Mouse (Mus musculus): ENCODE results near the gene Rab7b. TPM values are rescaled to one million over a fixed set of nuclear protein-coding genes. Genes with fewer than 3 reads are reported as not detected.

The Rab7b gene
- total RNA-seq, 2 experiments from 2014 or later, result 2.9 to 3.4 TPM

DNA sequence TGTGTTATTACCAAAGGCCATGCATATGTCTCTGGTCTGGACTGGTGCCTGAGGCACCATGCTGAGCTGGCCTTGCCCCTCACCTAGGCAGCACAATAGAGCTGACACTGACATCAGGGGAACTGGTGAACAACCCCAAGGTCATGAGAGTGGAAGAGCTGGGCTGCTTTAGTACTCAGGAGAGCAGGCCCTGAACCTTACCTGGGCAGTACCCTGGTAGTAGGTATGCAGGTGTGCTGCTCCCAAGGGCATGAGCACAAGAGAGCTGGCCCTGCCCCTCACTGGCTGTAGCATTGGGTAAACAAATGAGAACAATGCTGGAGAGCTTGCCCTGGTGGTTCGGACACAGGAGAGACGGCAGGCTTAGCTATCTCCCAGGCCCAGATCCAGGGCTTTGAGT lies 6.8 kb downstream of the Rab7b start:
- no peak for DNase-seq

DNA sequence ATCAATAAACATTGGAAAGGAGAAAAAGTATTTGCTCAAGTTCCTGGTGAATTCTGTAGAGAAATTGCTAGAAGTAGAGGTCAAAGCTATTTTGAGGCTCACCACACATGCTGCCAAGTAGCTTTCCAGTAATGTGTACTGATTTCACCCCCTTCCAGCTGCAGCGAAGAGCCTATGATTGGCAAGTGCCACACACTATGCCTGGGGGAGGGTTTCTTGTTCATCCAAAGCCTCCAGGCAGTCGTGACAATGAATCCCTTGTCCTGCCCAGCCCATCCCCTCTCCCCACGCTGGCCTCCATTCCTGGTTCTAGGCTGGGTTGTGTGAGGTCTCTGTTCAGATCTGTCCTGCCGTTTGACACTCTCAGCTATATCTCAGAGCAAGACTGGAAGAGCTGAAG lies 7.8 kb downstream of the Rab7b start:
- DNase-seq, result peak in 1 of 2 experiments; percentile 33

DNA sequence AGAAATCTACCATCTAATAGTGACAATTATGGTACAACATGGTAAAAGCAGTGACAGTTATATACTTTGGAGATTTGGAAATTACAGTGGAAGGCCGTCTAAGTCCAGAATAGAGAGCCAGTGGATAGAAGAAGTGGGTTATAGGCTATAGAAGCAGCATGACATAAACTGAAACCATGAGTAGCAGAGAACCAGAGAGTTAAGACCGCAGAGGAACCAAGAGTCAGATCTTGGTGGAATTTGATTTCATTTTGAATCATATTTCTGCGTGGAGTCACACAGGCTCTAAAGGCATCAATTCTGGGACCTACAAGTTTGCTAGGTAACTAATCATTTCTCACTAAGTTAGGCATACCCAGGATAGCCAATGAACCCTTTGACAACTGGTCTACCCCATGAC lies 10.3 kb downstream of the Rab7b start:
- DNase-seq, result no peak

DNA sequence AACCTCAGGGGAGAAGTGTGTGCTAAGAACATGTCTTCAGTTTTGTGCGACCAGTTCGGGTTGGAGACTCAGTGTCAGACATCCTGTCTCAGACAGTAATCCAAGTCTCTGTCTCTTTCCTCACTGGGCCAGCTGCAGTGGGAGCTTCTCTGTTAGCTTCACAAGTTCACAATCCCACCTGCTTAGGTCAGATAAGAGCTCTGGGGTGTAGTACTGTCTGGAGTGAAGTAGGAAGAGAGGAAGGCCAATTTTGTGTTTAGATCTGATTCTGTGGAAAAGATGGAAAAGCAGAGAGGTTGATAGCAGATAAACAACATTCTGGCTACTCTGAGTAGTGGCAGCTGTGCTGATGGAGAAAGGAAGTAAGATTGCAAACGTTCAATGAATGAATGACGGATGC lies 11.1 kb downstream of the Rab7b start:
- no peak for DNase-seq

DNA sequence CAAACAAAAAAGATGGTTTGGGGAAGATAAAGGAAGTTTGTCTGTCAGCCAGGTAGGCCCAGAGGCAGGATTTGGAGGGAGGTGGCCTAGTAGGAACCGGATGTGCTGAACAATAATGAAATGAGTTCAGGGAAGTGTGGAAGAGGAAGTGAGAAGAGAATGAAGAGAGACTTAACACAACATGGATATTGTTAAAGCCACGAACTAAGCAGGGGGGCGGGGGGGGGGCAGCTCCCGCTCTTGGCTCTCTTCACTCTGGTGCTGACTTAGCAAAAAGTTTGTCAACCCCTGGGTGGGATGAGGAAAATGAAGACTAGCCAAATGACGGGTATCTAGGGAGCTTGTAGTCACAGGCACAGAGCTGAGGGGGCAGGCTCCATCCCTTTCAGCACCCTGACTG lies 12.0 kb downstream of the Rab7b start:
- no peak for DNase-seq

DNA sequence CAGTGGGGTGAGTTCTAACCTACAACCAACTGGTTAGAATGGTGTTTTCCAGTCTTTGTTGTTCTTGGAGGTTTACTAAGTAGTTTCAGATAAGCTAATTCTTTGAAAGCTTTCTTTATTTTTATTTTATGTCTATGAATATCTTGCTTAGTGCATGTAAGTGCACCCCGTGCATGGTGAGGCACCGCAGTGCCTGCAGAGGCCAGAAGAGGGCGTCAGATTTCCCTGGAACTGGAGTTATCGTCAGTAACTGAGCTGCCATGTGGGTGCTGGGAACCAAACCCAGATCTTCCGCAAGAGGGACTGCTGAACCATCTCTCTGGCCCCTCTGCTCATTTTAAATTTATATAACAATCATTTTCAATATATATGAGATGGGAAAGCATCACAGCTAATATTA lies 12.9 kb downstream of the Rab7b start:
- DNase-seq, result no peak

DNA sequence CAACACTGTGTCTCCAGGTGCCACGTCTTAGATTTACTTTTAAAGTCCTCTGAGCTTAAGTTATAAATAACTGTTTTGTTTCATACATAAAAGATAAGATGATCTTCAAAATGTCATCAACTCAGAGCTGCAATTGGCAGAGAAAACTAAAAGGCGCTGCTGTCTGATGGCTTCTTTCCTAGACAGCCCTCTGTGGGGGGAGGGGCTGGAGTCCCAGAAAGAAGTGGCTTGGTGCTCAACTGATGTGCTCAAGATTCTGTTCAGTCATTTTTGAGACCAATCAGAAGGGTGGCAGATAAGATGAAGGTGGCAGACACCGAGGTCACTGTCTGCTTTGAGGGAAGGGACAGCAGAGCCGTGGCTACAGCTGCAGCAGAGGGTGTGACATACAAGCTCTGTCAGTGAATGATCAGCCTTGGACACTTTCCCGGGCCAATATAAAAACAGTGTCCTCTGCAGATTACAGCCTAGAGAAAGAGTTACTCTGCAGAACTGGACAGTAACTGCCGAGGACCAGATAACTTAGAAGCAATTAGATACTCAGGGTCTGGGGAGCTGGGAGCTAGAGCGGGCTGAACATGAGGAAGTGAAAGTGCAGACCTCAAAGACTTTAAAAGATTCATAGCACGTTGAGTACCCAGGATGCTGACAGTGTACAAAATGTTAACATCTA lies 13.7 kb downstream of the Rab7b start:
- peak in 1 of 2 experiments; percentile 37 for DNase-seq

DNA sequence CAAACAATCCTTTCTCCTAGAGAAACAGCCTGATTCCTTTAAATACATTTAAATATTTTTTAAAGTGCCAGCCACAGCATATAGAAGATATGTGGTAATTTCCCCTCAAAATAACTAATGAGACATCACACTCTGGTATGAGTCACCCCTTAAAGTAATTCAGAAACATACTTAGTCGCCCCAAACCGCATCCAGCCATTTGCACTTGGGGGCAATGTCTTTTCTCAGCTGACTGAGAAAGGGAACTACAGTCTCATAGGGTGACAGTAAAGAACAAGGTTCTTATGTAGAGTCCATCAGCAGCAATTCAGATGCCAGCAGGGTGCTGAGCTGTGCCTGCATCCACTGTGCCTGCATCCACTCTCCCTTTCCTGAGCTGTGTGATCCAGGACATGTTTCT lies 15.0 kb downstream of the Rab7b start:
- no peak for DNase-seq

DNA sequence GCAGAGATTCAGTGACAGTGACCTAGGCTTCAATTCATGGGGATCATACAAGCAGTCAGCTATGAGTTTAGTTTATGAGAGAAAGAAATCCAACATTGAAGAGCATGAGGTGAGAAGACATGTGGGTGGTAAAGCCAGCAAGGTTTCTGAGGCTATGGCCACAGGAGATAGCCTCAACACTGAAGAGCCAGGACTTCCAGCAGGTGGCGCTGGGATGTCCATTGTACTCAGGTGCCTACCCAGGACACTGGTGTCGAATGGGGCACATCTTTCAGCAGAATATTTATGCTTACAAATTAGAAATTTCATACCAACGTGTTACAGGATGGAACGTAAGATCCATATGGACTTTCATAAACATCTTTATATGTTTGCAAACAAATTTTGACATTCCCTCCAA lies 19.8 kb downstream of the Rab7b start:
- DNase-seq, result peak; percentile 46 to 81

DNA sequence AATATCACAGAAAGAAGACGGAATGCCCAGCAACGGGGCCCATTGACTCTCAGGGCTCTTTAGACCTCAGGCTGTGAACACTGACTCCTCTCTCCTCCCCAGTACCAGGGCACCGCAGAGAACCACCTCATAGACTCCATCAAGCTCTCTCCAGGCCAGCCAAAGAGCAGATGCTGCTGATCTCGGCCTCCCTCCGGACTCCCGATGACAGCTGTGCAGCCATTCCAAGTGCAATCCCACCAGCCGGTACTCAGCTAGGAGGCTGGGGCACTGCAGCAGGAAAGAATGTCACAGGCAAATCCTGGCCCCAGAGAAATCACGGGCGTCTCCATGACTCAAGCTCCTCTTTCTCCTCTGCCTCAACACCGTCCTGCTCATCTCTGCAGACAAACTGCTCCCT lies 23.0 kb downstream of the Rab7b start:
- no peak for DNase-seq

DNA sequence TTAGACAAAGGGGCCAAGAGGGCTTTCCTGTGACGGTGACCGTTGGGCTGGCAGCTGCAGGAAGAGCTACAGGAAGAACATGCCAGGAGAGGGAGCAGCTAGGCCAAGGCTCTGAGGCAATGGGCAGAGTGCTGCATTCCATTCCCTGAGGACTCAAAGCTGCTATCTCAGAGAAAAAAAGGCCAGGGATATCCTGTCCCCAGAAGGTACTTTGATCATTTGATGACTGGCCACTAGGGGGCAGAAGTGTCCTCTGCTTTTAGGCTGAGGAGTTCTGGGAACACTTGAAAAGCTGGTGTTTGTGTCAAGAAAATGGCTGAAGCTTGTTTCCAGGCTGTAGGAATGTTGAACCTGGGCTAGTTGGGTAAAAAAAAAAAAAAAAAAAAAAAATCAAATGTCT lies 23.9 kb downstream of the Rab7b start:
- peak; percentile 81 to 93 for DNase-seq

DNA sequence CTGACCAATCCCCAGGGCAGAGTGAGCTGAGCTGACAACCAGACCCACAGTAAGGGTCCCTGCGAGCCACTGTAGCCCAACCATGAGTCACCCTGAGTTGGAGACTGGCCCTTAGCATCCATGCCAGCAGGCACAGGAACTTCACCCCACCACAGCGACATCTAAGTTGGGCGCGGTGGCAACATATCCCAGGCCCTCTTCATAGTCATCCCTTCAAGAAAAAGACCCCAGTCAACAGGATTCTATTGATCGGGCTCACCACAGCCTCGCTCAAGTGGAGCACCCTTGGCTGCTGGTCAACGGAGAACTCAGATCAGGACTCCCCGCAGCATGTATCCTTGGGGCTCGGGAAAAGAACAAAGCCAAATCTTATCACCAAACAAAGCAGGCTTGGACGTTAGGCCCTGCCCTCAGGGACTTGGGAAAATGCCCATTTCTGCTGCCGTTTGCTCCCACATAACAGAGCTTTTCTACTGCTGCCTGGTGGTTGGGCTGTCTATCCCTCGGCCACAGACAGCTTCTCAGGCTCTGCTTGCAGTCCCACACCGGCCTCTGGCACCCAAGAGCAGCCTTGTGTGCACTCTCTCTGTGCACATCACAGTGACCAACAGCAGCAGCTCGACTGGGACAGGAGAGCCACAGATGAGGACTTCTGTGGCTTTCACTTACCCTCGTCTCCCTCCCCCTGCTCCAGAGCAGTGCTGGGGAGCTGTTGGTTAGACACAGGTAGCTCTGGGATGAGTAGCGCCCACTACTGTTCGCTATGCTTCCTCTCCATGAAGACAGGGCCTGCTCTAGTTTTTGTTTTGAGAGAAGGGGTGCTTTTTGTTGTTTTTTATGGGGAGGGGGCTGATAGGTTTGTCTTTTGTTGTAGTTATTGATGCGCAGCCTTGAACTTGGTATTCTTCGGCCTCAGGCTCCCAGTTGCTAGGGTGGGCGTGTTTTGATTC lies 26.2 kb downstream of the Rab7b start:
- DNase-seq, result peak; percentile 41 to 42

DNA sequence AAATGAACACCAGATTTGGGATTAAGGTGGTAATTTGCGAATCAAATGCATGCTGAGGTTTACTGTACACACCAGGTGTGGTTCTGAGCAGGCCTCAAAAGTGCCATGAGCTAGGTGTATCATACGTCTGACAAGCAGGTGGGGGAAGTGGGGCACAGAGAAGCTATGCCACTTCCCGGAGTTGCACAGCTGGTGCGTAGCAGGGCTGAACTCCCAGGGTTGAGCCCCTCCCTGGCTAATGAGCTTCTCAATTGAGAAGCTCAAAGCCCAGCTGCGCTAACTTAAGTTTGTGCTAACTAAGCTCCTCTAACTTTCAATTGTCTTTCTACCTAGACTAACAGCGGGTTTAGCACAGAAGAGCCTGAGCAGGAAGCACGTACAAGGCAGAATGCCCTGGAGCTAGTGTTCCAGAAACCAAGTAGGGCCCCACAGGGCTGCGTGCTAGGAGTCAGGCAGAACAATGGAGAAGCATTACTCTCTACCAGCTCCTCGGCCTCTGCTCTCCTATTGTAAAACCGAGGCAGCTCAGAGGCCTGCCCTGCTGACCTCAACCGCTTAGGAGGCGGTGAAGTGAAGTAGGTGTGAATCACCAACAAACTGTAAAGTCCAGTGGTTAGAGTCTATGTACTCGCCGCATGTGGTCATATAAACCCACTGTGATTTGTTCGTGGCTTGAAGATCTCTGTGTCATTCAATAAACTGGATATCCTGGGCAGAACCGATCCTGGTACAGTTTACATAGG lies 30.6 kb downstream of the Rab7b start:
- no peak for DNase-seq

DNA sequence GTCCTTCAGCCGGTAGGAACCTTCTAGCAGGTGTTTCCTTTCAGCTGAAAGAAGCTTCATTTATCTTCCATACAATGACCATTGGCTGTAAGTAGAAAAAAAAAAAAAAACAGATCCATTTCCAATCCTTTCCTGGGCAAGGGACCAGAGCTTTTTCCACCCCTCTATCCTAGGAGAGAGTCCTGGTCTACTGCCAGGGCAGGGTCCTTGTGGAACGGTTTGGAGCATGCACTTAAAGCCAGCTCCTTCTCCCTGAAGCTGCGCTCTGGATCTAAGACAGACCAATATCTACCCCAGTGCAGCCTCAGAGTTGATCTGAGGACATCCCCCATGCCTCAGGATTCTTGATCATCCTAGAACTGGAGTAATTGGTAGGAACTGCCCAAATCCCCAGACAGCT lies 33.5 kb downstream of the Rab7b start:
- no peak for DNase-seq

DNA sequence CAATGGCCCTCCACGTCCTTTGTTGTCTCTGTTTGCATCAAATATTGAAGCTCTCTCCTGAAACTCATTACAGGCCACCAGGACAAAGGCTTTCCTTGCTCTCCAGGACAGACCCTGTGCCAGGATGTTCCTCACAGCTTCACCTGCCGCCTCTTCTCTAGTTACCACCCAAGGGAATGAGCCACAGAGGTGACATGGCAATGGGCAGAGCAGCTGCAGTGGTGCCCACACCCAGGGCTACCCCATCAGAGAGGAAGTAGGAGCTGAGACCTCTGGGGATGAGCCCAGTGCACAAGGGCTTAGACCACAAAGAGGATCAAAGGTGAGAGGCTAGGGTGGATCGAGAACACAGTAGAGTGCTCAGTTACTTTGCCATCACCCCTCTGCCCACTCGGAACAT lies 35.1 kb downstream of the Rab7b start:
- DNase-seq, result no peak

DNA sequence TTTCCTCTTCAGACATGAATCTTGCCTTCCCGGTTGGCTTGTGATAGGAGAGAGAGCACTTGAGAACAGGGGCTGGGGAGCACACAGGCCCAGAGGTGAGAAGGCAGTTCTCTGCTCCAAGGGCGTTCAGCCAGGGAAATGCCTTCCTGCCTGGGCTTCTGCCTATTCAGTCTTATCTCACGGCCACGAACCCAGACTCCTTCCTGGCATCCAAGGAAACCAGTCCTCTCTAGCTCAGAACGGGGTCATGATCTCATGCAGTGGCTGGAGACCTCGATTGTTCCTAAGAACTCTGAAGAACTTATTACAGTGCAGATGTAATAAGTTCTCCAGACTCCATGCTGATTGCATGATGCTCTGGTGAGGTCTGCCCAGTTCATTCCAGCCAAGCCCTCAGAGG lies 38.1 kb downstream of the Rab7b start:
- peak; percentile 51 to 60 for DNase-seq

DNA sequence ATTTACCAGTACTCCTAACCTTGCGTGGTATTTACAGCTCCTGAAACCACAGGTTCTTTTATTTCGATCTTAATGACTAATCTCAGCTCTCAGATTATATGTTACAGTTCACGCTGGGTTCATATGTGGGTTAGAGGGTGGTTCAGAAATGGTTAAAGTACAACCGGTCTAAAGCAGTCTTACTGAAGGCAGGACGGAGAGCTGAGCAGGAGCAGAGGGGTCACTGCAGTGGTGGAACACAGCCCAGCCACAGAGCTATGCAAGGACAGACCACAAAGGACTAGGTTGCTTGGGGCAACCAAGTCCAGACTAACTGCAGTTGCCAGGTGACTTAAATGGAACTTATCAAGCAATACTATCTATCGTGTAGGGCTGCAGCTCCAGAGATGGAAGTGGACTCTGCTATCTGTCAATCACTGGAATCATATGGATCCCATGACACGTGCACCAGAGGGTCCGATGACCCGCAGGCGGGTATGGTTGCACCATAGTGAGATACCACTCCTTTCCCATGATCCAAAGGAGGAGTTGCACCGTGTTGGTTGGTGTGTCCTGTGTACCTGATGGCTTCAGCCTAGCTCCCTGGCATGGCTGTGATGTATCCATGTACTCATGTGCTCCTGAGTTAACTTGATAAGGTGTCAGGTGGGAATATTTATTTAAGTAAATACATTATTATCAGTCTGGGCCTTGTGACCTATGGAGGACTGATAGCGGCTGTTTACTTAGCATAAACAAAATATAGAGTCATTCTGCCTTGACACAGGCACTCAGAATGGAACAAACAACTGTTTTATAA lies 42.3 kb downstream of the Rab7b start:
- DNase-seq, result no peak

DNA sequence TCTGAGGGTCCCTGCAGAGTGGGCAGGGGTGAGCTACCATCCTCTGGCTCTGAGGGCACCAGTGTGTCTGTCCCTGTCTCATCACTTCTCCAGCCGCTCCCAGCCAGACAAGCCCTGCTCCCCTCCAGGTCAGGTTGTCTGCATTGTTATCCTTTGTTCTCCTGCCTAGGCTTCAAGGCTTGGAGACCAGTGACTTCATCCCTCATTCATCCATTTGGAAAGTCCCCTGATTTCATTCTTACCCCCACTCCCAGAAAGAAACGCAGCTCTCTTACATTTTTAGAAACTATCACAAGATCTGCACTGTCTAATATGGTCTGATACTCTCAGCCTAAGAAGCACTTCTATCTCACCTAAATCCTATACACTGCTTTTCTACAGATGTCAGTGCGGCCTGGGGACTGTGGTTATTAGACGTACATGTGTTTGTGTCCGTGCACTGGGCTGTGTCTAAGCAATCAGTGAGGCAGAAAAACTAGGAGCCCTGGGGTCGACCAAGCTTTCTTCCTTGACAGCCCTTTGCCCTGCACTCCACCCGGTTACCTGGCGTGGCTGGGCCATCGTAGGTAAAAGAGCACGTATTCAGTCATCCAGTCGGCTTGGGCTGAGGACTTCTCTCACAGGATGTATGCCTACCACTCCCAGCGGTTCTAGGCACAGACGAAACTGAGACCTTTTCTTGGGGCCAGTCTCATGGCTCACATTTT lies 45.1 kb downstream of the Rab7b start:
- DNase-seq, result no peak

DNA sequence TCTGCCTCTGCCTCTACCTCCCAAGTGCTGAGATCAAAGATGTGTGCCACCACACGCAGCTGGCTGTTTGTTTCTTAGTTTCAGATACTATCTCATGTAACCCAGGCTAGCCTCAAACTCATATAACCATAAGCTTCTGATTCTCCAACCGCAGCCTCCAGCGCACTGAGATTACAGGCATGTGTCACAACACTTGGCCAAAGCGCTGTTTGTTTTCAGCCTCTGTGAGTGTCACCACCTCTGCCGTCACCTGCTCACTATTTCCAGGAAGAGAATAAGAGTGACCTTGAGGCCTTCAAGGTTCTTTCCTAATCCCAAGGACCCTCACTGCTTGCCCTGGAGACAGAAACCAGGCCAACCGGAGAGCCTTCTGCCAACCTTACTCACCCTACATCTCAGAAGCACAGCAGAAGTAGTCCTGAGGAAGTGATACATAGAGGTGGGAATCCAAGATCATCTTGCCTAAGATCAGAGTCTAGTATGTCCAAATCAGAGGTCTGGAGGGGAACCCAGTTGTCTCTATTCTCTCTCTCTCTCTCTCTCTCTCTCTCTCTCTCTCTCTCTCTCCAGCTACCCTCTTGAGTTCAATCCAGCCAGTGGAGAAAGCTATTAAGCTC lies 46.3 kb downstream of the Rab7b start:
- no peak for DNase-seq

DNA sequence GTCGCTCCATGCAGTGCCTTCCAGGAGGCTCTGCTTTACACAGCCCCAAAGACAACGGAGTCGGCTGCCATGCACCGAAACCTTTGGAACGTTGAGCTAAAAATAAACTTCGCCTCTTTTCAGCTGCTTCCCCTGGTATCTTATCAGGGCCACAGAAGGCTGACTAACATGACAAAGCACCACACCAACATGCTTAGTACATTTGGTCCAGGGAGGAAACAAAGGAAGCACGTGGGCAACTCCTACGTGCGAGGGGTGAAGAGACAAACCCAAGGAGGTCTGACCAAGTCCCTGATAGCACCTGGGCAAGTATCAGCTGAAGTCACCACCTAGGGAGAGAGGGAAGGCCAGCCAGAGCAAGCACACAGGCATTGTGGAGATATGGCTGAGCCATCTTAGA lies 48.0 kb downstream of the Rab7b start:
- DNase-seq, result peak; percentile 22 to 31

DNA sequence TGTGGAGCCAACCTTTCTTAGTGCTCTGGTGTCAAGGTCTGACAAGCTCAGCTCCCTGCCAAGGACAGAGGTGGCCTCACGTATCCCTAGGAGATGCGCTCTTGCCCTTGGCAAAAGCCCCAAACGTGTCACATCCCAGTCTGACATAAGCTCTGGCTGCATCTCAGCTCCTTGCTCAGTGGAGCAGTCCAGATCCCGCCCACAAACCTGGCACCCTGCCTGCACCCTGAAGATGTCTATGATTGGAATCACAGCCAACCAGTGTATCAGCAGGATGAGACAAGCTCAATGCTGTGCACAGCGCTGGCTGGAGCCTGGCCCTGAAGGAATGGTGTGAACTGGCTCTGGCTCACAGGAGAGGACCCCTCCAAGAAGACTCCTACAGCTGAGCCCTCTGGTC lies 48.8 kb downstream of the Rab7b start:
- peak; percentile 69 to 77 for DNase-seq
